Mouse (Mus musculus) forelimb bud, embryonic 11.5 days (tissue): ENCODE data around the gene Clcnkb.

Experiments
- DNase-seq: peaks from one replicate; pipeline ENCODE4 v3.0.0-alpha.2; 2012; ENCODE audit warnings: low read depth, low spot score

Clcnkb gene

DNA sequence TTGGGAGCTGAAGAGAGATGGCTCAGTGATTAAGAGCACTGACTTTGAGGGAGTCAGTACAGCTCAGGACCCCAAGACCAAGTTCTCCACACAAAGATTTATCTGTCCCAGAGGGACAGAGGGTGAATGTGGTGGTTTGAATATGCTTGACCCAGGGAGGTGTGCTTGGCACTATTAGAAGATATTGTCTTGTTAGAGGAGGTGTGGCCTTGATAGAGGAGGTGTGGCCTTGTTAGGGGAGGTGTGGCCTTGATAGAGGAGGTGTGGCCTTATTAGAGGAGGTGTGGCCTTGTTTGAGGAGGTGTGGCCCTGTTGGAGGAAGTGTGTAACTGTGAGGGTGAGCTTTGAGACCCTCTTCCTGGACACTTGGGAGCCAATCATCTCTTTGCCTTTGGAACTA is 58.0 kb downstream of the Clcnkb start:
- DNase-seq: no peak
